Mouse (Mus musculus) gonadal fat pad, adult 2 months (tissue): ENCODE measurements around the gene Mb21d2. TPM values are rescaled to one million over a fixed set of nuclear protein-coding genes. Genes with fewer than 3 reads are reported as not detected.

Source experiments
- DNase-seq: peaks from one replicate; pipeline ENCODE4 v3.0.0-alpha.2; 2012; ENCODE audit warnings: low read depth
- polyA plus RNA-seq: library from polyadenylated mRNA; depleted of rRNA; stranded (reverse); fragments of >200 nt; gene quantifications from 2 replicates; pipeline ENCODE4 v1.2.3, GENCODE M21; 2012; rRNA removed

Mb21d2 gene
- polyA plus RNA-seq, result 6.1 and 12.2 TPM in 2 replicates

- DNase-seq, result no peak
These were observed at the start of gene Mb21d2 for GRCm38 (mm10) chr16:28928815-28929685. Gene Mb21d2, minus strand, starts transcription at chr16:28929673.

DNA sequence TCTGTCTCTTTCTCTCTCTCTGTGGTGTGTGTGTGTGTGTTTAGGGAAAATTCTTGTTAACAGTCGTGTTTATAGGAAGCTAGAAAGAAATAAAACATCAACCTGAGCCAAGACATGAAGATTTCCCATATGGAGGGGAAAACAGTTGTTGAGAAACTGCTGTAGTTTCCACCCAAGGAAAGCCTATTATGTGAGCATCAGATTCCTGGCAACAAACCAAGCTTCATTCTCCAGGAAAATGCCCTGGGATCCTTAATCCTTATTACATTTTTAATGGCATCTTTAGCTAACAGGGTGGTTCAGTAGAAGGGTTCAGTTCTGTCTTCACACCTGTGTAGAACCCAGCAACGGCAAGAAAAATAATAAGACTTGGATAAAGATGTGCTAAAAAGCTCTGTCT, 36.8 kb upstream of the Mb21d2 start:
- no peak for DNase-seq

GRCm38 (mm10) chr16:28964048-28964447, 34.6 kb upstream of the Mb21d2 start:
- no peak for DNase-seq

DNA sequence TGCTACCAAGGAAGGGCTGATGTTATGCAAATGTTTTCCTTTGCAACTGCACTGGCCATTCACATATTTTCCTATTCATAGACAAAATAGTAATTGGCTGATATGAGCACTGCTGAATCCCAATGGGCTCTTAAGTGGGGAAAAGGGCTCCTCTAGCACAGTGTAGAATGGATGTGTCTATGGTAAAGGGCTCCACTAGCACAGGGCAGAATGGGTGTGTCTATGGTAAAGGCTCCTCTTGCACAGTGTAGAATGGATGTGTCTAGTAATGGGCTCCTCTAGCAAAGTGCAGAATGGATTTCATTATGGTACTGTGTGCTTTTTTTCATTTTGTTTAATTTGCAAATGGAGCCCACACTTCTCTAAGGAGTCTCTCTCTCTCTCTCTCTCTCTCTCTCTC, 33.5 kb upstream of the Mb21d2 start:
- no peak for DNase-seq

GRCm38 (mm10) chr16:28949810-28950209, 20.3 kb upstream of the Mb21d2 start:
- DNase-seq, result no peak

GRCm38 (mm10) chr16:28943254-28943653, 13.8 kb upstream of the Mb21d2 start:
- DNase-seq, result no peak

GRCm38 (mm10) chr16:28936181-28936792, 6.8 kb upstream of the Mb21d2 start:
- no peak for DNase-seq

GRCm38 (mm10) chr16:28935701-28936100, 6.2 kb upstream of the Mb21d2 start:
- DNase-seq, result no peak

- DNase-seq, result no peak
These were observed 1.7 kb upstream of the Mb21d2 start for GRCm38 (mm10) chr16:28931213-28931612.

GRCm38 (mm10) chr16:28930426-28930825, 953 bp upstream of the Mb21d2 start:
- DNase-seq, result no peak

GRCm38 (mm10) chr16:28929686-28930291, 316 bp upstream of the Mb21d2 start:
- no peak for DNase-seq

DNA sequence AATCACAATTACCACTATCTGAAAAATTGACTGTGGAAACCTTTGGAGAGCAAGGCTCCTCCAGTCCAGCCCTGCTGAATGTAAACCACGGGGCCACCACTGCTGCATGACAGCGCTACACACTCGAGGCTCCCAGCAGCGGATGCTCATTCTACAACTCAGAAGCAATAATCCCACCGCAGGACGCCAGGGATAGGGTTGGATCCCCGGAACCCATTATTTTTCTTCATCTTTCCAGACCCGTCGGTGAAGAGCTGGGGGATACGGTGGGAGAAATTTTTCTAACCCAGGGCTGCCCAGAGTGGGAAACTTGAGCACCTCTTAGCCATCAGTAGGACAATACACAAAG, 1.0 kb downstream of the Mb21d2 start:
- no peak for DNase-seq

DNA sequence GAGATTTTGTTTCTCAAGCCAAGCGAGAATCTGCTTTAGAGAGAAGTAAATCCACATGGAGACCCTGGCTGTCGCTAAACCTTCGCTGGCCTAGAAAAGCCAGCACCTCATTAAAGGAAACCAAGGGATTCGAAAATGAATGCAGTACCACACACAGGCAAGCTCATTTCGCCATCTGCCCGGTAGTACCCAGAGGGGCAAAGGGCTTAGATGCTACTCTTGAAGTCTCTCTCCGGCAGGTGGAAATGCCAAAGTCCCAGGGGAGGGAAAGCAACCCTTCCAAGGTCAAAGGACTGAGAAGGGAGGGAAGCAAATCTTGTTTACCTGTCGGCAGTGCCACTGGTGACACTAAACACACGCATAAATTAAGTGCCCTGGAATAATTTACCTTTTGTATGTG, 2.1 kb downstream of the Mb21d2 start:
- DNase-seq, result no peak

- DNase-seq, result no peak
These were observed 10.1 kb downstream of the Mb21d2 start for GRCm38 (mm10) chr16:28919320-28919885.

DNA sequence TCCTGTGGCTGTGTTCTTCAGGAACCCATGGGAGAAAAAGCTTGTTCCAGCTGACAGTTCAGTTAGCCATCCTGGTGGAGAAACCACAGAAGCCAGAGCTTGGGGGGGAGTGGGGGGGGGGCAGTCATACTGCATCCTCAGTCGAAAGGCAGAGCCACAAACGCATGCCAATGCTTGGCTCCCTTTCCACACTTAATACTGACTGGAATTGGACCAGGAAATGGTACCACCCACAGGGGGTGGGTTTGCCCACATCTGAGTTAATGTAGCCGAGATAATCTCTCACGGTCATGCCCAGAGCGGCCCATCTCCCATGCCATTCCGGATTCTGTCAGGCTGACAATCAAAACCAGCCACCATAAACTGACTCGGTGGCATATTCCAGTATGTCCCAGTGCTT, 14.1 kb downstream of the Mb21d2 start:
- no peak for DNase-seq

- no peak for DNase-seq
These were observed 14.8 kb downstream of the Mb21d2 start for GRCm38 (mm10) chr16:28914709-28915108.

DNA sequence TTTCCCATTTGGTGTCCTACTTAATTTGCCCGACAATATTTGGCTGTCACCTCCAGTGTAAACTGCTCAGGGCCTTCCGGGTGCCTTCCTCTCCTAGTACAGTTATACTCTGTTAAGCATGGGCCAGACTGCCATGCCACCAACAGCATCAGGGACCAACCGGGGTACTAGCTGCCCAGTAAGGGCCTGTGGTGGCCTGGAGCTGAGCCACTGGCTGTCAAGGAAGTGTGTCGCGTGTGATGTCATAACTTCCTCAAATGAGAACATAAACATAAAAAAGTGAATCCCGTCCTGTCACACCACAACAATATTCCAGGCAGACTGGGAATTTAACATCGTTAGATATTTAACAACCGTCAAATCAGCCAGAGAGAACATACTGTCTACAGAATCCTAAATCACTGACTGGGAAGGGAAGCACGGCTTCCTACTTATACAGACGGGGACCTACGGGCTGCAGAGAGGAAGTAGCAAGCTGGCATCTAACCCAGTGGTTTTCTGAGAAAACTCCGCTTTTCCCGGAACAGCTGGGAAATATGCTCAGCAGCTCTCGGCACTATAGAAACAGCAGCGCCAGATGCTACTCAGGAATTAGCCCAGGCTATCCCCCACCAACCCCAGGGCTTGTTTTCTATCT, 17.9 kb downstream of the Mb21d2 start:
- no peak for DNase-seq

GRCm38 (mm10) chr16:28906370-28907275, 22.9 kb downstream of the Mb21d2 start:
- DNase-seq, result no peak

DNA sequence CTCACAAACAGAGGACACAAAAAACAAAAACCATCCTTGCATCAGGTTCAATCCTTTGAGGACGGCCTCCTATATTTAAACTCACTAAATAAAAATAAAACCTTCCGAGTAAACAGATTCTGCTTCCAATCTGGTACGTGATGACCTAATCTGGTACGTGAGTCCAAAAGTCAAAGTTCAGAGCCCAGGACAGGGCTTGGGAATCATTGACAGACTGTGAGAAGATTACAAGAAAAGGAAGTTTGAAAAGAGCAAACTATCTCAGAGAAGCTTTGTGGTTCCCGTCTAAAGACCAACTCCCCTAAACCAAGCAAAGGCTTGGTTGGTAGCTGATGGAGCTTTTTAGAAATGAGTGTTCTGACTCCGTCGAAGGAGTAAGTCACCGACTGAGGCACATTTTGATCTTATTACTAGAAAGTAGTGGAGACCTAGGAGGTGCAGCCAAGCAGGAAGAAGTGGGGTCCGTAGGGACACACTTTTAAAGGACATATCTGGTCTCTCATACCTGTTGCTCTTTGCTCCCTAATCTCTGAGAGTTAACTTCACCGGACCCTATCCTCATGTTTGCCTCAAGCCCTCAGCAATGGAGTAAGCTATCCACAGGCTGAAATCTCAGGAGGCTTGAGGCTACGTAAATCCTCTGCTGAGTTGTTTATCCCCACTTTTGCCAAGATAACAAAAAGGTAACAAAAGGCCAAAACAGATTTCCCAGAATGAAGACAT, 23.7 kb downstream of the Mb21d2 start:
- no peak for DNase-seq
